Mouse (Mus musculus): Measurements from ENCODE around the gene H2-Q1. TPM values are rescaled to one million over a fixed set of nuclear protein-coding genes. Genes with fewer than 3 reads are reported as not detected.
"Not testable (repeated sequence)": the region's sequence is repeated elsewhere in the genome, so short reads cannot be mapped to it uniquely, and the experiment has no call there.

H2-Q1 gene
- polyA plus RNA-seq, 1 experiment, result 0.05 TPM

- no peak for DNase-seq (ENCODE audit: low read depth)
Measured at GRCm38 (mm10) chr17:35342711-35343476, 22.7 kb downstream of the H2-Q1 start.

- not testable (repeated sequence) for DNase-seq (ENCODE audit: low read depth)
Measured at GRCm38 (mm10) chr17:35347659-35348058, 27.5 kb downstream of the H2-Q1 start.

GRCm38 (mm10) chr17:35353275-35353674 is 33.1 kb downstream of the H2-Q1 start:
- DNase-seq (ENCODE audit: low read depth), result not testable (repeated sequence)

GRCm38 (mm10) chr17:35354071-35354470 is 33.9 kb downstream of the H2-Q1 start:
- DNase-seq (ENCODE audit: low read depth), result no peak

GRCm38 (mm10) chr17:35357086-35357485 is 36.9 kb downstream of the H2-Q1 start:
- DNase-seq (ENCODE audit: low read depth), result no peak

- no peak for DNase-seq (ENCODE audit: low read depth)
Measured at GRCm38 (mm10) chr17:35358763-35359469, 38.7 kb downstream of the H2-Q1 start.

GRCm38 (mm10) chr17:35359470-35359862 is 39.3 kb downstream of the H2-Q1 start:
- no peak for DNase-seq (ENCODE audit: low read depth)

Other genes starting within 250 kb of the H2-Q1 start
- 19.1 and 23.4 TPM in 2 replicates for gene Ly6g6e, start 243.5 kb upstream of the H2-Q1 start, polyA plus RNA-seq (2012; rRNA removed)
- 15.7 and 17.2 TPM in 2 replicates for gene Ly6g6d, start 242.3 kb upstream of the H2-Q1 start, polyA plus RNA-seq (2012; rRNA removed)
- 0.09 TPM in 1 of 2 replicates, not detected in the other for gene Ly6g6f, start 234.8 kb upstream of the H2-Q1 start, polyA plus RNA-seq (2012; rRNA removed)
- gene Abhd16a, start 231.1 kb upstream of the H2-Q1 start, polyA plus RNA-seq (2012; rRNA removed), result 211 and 233 TPM in 2 replicates
- gene Ly6g5c, start 212.1 kb upstream of the H2-Q1 start, polyA plus RNA-seq (2012; rRNA removed), result 2,220 and 3,034 TPM in 2 replicates
- 1,986 and 2,407 TPM in 2 replicates for gene Ly6g5b, start 205.0 kb upstream of the H2-Q1 start, polyA plus RNA-seq (2012; rRNA removed)
- gene Gpank1, start 198.9 kb upstream of the H2-Q1 start, polyA plus RNA-seq (2012; rRNA removed), result 9.4 and 10.1 TPM in 2 replicates
- 397 and 504 TPM in 2 replicates for gene Csnk2b, start 198.4 kb upstream of the H2-Q1 start, polyA plus RNA-seq (2012; rRNA removed)
- 6.4 and 7.7 TPM in 2 replicates for gene D17H6S53E, start 194.0 kb upstream of the H2-Q1 start, polyA plus RNA-seq (2012; rRNA removed)
- 0.11 and 0.49 TPM in 2 replicates for gene Apom, start 188.4 kb upstream of the H2-Q1 start, polyA plus RNA-seq (2012; rRNA removed)
- 170 and 187 TPM in 2 replicates for gene Bag6, start 185.2 kb upstream of the H2-Q1 start, polyA plus RNA-seq (2012; rRNA removed)
- 218 and 257 TPM in 2 replicates for gene Prrc2a, start 155.5 kb upstream of the H2-Q1 start, polyA plus RNA-seq (2012; rRNA removed)
- 2.5 and 3.4 TPM in 2 replicates for gene Aif1, start 144.3 kb upstream of the H2-Q1 start, polyA plus RNA-seq (2012; rRNA removed)
- 15.3 and 20.2 TPM in 2 replicates for gene Lst1, start 132.0 kb upstream of the H2-Q1 start, polyA plus RNA-seq (2012; rRNA removed)
- gene Ltb, start 126.0 kb upstream of the H2-Q1 start, polyA plus RNA-seq (2012; rRNA removed), result 2.7 and 3.2 TPM in 2 replicates
- gene Tnf, start 118.4 kb upstream of the H2-Q1 start, polyA plus RNA-seq (2012; rRNA removed), result 0.82 and 1.3 TPM in 2 replicates
- gene Lta, start 115.1 kb upstream of the H2-Q1 start, polyA plus RNA-seq (2012; rRNA removed), result 0.28 TPM in 2 replicates
- 1.2 and 3.1 TPM in 2 replicates for gene Gm16181, start 99.6 kb upstream of the H2-Q1 start, polyA plus RNA-seq (2012; rRNA removed)
- 20.9 and 22.5 TPM in 2 replicates for gene Atp6v1g2, start 86.7 kb upstream of the H2-Q1 start, polyA plus RNA-seq (2012; rRNA removed)
- 15.7 and 19.9 TPM in 2 replicates for gene Nfkbil1, start 84.6 kb upstream of the H2-Q1 start, polyA plus RNA-seq (2012; rRNA removed)
- 310 and 321 TPM in 2 replicates for gene Ddx39b, start 78.7 kb upstream of the H2-Q1 start, polyA plus RNA-seq (2012; rRNA removed)
- 753 and 887 TPM in 2 replicates for gene H2-D1, start 57.7 kb upstream of the H2-Q1 start, polyA plus RNA-seq (2012; rRNA removed)
- 2.1 and 2.3 TPM in 2 replicates for gene H2-Q2, start 21.8 kb downstream of the H2-Q1 start, polyA plus RNA-seq (2012; rRNA removed)
- gene H2-Q4, start 59.2 kb downstream of the H2-Q1 start, polyA plus RNA-seq (2012; rRNA removed), result 40.4 and 55.1 TPM in 2 replicates
- gene H2-Q6, start 104.4 kb downstream of the H2-Q1 start, polyA plus RNA-seq (2012; rRNA removed), result 18.6 and 33.9 TPM in 2 replicates
- gene H2-Q7, start 118.8 kb downstream of the H2-Q1 start, polyA plus RNA-seq (2012; rRNA removed), result 40.0 and 56.7 TPM in 2 replicates
- gene H2-Q10, start 149.7 kb downstream of the H2-Q1 start, polyA plus RNA-seq (2012; rRNA removed), result 9.1 and 10.8 TPM in 2 replicates
- gene Pou5f1, start 185.6 kb downstream of the H2-Q1 start, polyA plus RNA-seq (2012; rRNA removed), result 0.11 TPM in 1 of 2 replicates, not detected in the other
- 5.5 and 7.4 TPM in 2 replicates for gene Tcf19, start 196.4 kb downstream of the H2-Q1 start, polyA plus RNA-seq (2012; rRNA removed)
- gene Cchcr1, start 196.7 kb downstream of the H2-Q1 start, polyA plus RNA-seq (2012; rRNA removed), result 6.2 and 6.8 TPM in 2 replicates
- 0.15 TPM in 1 of 2 replicates, not detected in the other for gene Psors1c2, start 212.8 kb downstream of the H2-Q1 start, polyA plus RNA-seq (2012; rRNA removed)
- gene Cdsn, start 231.7 kb downstream of the H2-Q1 start, polyA plus RNA-seq (2012; rRNA removed), result 37.0 and 43.5 TPM in 2 replicates
- 1.3 and 7.4 TPM in 2 replicates for gene 2300002M23Rik, start 247.0 kb downstream of the H2-Q1 start, polyA plus RNA-seq (2012; rRNA removed)

Data from gonadal fat pad, adult 2 months (tissue).